Mouse (Mus musculus) C2C12 (cell line): ENCODE results near the gene Hes2.

Experiments
- CEBPB ChIP-seq: IDR thresholded peaks from one replicate; pipeline ENCODE4 v1.6.1; 2011; ENCODE audit warnings: low read depth, mild to moderate bottlenecking, control low read depth, moderate library complexity
- CTCF ChIP-seq: IDR thresholded peaks from one replicate; pipeline ENCODE4 v1.5.1; 2011; ENCODE audit not compliant: control insufficient read depth, insufficient read depth, insufficient read length
- FOSL1 ChIP-seq: IDR thresholded peaks from one replicate; pipeline ENCODE4 v1.8.0; 2011; ENCODE audit warnings: mild to moderate bottlenecking, low read length; ENCODE audit not compliant: poor library complexity, insufficient read depth, severe bottlenecking
- MAX ChIP-seq: IDR thresholded peaks from one replicate; pipeline ENCODE4 v1.6.1; 2011; ENCODE audit warnings: mild to moderate bottlenecking, control low read depth
- MYOD1 ChIP-seq: IDR thresholded peaks from one replicate; pipeline ENCODE4 v1.6.1; 2011; ENCODE audit warnings: low read depth; ENCODE audit not compliant: control insufficient read depth, insufficient read length
- USF1 ChIP-seq: IDR thresholded peaks from one replicate; pipeline ENCODE4 v1.6.1; 2011; ENCODE audit warnings: low read depth, mild to moderate bottlenecking, control low read depth, moderate library complexity

GRCm38 (mm10) chr4:152120311-152121182, 38.1 kb upstream of the Hes2 start:
- TF ChIP-seq CTCF (no peak), USF1 (no peak), MYOD1 (no peak), MAX (no peak), CEBPB (no peak), FOSL1 (no peak)
